Mouse (Mus musculus) embryonic facial prominence, embryonic 15.5 days (tissue): ENCODE data around the gene Copa. TPM values are rescaled to one million over a fixed set of nuclear protein-coding genes. Genes with fewer than 3 reads are reported as not detected.
A peak's percentile ranks its signal among the peaks of the same experiment; 100 is the strongest.

Experiments
- ATAC-seq: fragments of 200-750 bp; cut with Nextera tagmentation; 2 replicates; pipeline ENCODE4 v1.8.0; 2017; ENCODE audit warnings: low read depth, moderate TSS enrichment; ENCODE audit not compliant: insufficient number of reproducible peaks, low FRiP score, low TSS enrichment
- H3K27ac ChIP-seq: fragments of 300-500 bp; sonication (generic); replicated peaks from 2 replicates; pipeline ENCODE4 v1.5.1; 2015; ENCODE audit warnings: mild to moderate bottlenecking, inconsistent platforms
- H3K27me3 ChIP-seq: fragments of 300-500 bp; sonication (generic); 2 replicates; pipeline ENCODE4 v1.6.1; 2015; ENCODE audit warnings: inconsistent platforms
- H3K36me3 ChIP-seq: fragments of 300-500 bp; sonication (generic); 2 replicates; pipeline ENCODE4 v1.6.1; 2015; ENCODE audit warnings: mild to moderate bottlenecking, inconsistent platforms
- H3K4me1 ChIP-seq: fragments of 300-500 bp; sonication (generic); 2 replicates; pipeline ENCODE4 v1.6.1; 2015; ENCODE audit warnings: inconsistent platforms
- H3K4me2 ChIP-seq: fragments of 300-500 bp; sonication (generic); replicated peaks from 2 replicates; pipeline ENCODE4 v1.6.1; 2015; ENCODE audit warnings: mild to moderate bottlenecking, inconsistent platforms
- H3K4me3 ChIP-seq: fragments of 300-500 bp; sonication (generic); replicated peaks from 2 replicates; pipeline ENCODE4 v1.5.1; 2015; ENCODE audit warnings: mild to moderate bottlenecking, inconsistent platforms
- H3K9ac ChIP-seq: fragments of 300-500 bp; sonication (generic); 2 replicates; pipeline ENCODE4 v1.6.1; 2015; ENCODE audit warnings: inconsistent platforms
- H3K9me3 ChIP-seq: fragments of 300-500 bp; sonication (generic); replicated peaks from 2 replicates; pipeline ENCODE4 v1.6.1; 2016; ENCODE audit warnings: inconsistent platforms
- WGBS: fragments of 180-500 bp; shearing (Covaris S2); methylation state at CpG from one replicate; pipeline ENCODE4 v1.1.7; 2015; 5-methylcytosine and 5-hydroxymethylcytosine counted together
- polyA plus RNA-seq: library from polyadenylated mRNA; unstranded; fragments of >200 nt; fragmentation: Nextera tagmentation; extraction: Ambion mirVana; gene quantifications from 2 replicates; pipeline ENCODE4 v1.2.1, GENCODE M21; 2015

The Copa gene
- polyA plus RNA-seq, 1 experiment from 2014 or later: 235 TPM

- Histone ChIP-seq H3K9ac (peak within 1 kb of the TSS; percentile 94), H3K4me3 (peak within 1 kb of the TSS; percentile 86), H3K4me1 (peaks cover 13% of the 10 kb centered on the region), H3K9me3 (no peaks in the 10 kb centered on the region), H3K36me3 (peaks cover 55% of the 10 kb centered on the region), H3K4me2 (peak within 1 kb of the TSS; percentile 85), H3K27me3 (no peaks in the 10 kb centered on the region), H3K27ac (peak within 1 kb of the TSS; percentile 60; the same call in 1 of the 2 replicates)
- peak; percentile 94 for ATAC-seq
- 1% methylated on average over 42 of the region's 42 CpGs for WGBS
Observed at GRCm38 (mm10) chr1:172126376-172127347, 44.3 kb downstream of the Copa start, which contains the start of gene Pex19. Gene Pex19 (plus strand): TSS chr1:172126755.

DNA sequence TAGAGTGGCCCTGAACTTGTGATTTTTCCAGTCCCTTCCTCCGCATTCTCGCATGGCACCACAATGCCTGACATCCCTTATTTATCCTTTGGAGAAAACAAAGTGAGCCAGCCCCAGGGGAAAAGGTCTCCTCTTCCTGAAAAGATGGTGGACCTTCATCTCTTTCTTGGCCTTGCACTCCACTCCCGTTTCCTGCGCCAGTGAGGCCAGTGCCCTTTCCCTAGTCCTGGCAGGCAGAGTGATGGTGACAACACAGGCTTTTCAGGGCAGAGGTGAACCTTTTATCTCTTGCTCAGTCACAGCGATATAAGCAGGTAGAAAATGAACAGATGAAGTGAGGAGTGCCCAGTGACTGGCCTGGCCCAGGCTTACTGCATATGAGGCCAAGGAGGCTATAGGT, 45.2 kb downstream of the Copa start:
- no peaks in the 10 kb centered on the region for H3K9me3 ChIP-seq
- H3K27ac ChIP-seq: no peak overlapping the region
- peak overlapping the region; percentile 85 for H3K4me2 ChIP-seq
- no peaks in the 10 kb centered on the region for H3K27me3 ChIP-seq
- 37% methylated on average over 5 of the region's 5 CpGs for WGBS
- no peak for ATAC-seq
- peaks cover 54% of the 10 kb centered on the region for H3K36me3 ChIP-seq
- peak overlapping the region; percentile 94 for H3K9ac ChIP-seq
- H3K4me1 ChIP-seq: peaks cover 13% of the 10 kb centered on the region
- peak overlapping the region; percentile 86 for H3K4me3 ChIP-seq

GRCm38 (mm10) chr1:172128563-172128962, 46.2 kb downstream of the Copa start:
- no peaks in the 10 kb centered on the region for H3K9me3 ChIP-seq
- no peak overlapping the region for H3K9ac ChIP-seq
- H3K4me2 ChIP-seq: no peak overlapping the region
- no peak overlapping the region for H3K27ac ChIP-seq
- peaks cover 13% of the 10 kb centered on the region for H3K4me1 ChIP-seq
- H3K36me3 ChIP-seq: peaks cover 53% of the 10 kb centered on the region
- no peaks in the 10 kb centered on the region for H3K27me3 ChIP-seq
- 0 out of 2 replicates have a peak overlapping the region, but pooled peaks have one; percentile 86 for H3K4me3 ChIP-seq
- WGBS: 94% methylated on average over 15 of the region's 15 CpGs
- no peak for ATAC-seq

DNA sequence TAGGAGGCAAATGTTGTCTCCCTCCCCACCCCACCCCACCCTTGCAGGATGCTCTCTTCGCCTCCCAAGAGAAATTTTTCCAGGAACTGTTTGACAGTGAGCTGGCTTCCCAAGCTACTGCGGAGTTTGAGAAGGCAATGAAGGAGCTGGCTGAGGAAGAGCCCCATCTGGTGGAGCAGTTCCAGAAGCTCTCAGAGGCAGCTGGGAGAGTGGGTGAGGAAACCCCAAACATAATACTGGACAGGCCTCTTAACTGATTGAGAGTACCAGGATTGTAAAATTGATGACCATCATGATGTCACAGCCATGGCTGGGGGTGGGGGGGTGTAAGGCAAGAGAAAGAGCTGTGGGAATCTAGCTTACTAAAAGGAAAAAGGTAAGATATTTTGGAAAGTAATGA, 46.8 kb downstream of the Copa start:
- peaks cover 13% of the 10 kb centered on the region for H3K4me1 ChIP-seq
- H3K4me2 ChIP-seq: no peak overlapping the region
- H3K27me3 ChIP-seq: no peaks in the 10 kb centered on the region
- H3K9ac ChIP-seq: no peak overlapping the region
- H3K9me3 ChIP-seq: no peaks in the 10 kb centered on the region
- H3K36me3 ChIP-seq: peaks cover 54% of the 10 kb centered on the region
- no peak overlapping the region for H3K4me3 ChIP-seq
- no peak overlapping the region for H3K27ac ChIP-seq
- WGBS: 64% methylated on average over 2 of the region's 2 CpGs
- no peak for ATAC-seq

DNA sequence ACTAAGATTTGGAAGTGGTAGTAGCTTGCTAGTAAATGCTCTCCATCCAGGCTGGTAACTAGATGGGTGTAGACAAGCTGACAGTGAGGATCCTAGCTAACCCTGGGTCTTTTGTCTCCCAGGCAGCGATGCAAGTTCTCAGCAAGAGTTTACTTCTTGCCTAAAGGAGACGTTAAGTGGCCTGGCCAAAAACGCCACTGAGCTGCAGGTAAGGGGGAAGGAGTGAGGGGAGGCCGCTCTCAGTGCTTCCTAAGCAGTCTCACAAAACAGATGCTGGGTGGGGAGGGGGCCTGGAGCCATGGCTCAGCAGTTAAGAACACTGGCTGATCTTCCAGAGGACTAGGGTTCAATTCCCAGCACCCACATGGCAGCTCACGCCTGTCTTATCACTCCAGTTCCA, 47.5 kb downstream of the Copa start:
- no peak overlapping the region for H3K9ac ChIP-seq
- H3K36me3 ChIP-seq: peaks cover 61% of the 10 kb centered on the region
- no peaks in the 10 kb centered on the region for H3K9me3 ChIP-seq
- WGBS: 97% methylated on average over 5 of the region's 5 CpGs
- H3K4me1 ChIP-seq: peaks cover 13% of the 10 kb centered on the region
- no peaks in the 10 kb centered on the region for H3K27me3 ChIP-seq
- no peak overlapping the region for H3K4me3 ChIP-seq
- H3K27ac ChIP-seq: no peak overlapping the region
- no peak overlapping the region for H3K4me2 ChIP-seq
- ATAC-seq: no peak

GRCm38 (mm10) chr1:172132319-172132718, 50.0 kb downstream of the Copa start:
- whole genome bisulfite sequencing: 71% methylated on average over 7 of the region's 7 CpGs

DNA sequence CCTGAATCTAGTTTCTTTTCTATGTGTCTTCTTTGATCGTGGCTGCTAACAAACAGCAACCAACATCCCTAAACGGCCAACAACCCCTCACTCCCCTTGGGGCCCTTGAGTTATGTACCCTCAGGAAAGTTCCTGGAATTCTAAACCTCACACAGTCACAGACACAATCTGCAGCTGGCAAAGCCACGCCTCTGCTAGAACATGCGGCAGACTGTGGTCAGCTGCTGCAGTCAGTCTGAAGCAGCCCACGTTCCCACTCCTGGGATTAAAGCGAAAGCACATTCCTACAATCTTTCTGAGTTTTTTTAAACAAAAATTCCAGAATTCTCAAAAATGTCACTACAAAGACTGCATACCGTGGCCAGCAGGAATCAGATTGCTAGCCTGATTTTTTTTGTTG, 51.2 kb downstream of the Copa start:
- ATAC-seq: 0 out of 2 replicates have a peak, but pooled peaks have one; percentile 58
- 36% methylated on average over 7 of the region's 7 CpGs for WGBS
- peaks cover 68% of the 10 kb centered on the region for H3K36me3 ChIP-seq

More at GRCm38 (mm10) chr1:172132319-172132718, 50.0 kb downstream of the Copa start:
- Histone ChIP-seq H3K4me2 (no peak overlapping the region), H3K36me3 (peaks cover 71% of the 10 kb centered on the region), H3K27ac (no peak overlapping the region), H3K27me3 (no peaks in the 10 kb centered on the region), H3K4me1 (peaks cover 6% of the 10 kb centered on the region), H3K4me3 (no peak overlapping the region), H3K9me3 (no peaks in the 10 kb centered on the region), H3K9ac (no peak overlapping the region)
- ATAC-seq: peak; percentile 54; the same call in 1 of the 2 replicates

GRCm38 (mm10) chr1:172134072-172134471, 51.7 kb downstream of the Copa start:
- no peaks in the 10 kb centered on the region for H3K27me3 ChIP-seq
- peaks cover 64% of the 10 kb centered on the region for H3K36me3 ChIP-seq
- no peaks in the 10 kb centered on the region for H3K9me3 ChIP-seq
- 60% methylated on average over 4 of the region's 4 CpGs for WGBS
- H3K4me1 ChIP-seq: no peaks in the 10 kb centered on the region; the same call in 1 of the 2 replicates
- H3K9ac ChIP-seq: no peak overlapping the region
- no peak overlapping the region for H3K4me3 ChIP-seq
- peak overlapping the region; percentile 72 for H3K27ac ChIP-seq
- no peak overlapping the region for H3K4me2 ChIP-seq
- no peak for ATAC-seq

More for the DNA sequence above, 51.2 kb downstream of the Copa start:
- H3K27ac ChIP-seq: peak overlapping the region; percentile 72
- no peaks in the 10 kb centered on the region; the same call in 1 of the 2 replicates for H3K4me1 ChIP-seq
- H3K27me3 ChIP-seq: no peaks in the 10 kb centered on the region
- H3K9ac ChIP-seq: no peak overlapping the region
- no peaks in the 10 kb centered on the region for H3K9me3 ChIP-seq
- no peak overlapping the region for H3K4me2 ChIP-seq
- H3K4me3 ChIP-seq: no peak overlapping the region

DNA sequence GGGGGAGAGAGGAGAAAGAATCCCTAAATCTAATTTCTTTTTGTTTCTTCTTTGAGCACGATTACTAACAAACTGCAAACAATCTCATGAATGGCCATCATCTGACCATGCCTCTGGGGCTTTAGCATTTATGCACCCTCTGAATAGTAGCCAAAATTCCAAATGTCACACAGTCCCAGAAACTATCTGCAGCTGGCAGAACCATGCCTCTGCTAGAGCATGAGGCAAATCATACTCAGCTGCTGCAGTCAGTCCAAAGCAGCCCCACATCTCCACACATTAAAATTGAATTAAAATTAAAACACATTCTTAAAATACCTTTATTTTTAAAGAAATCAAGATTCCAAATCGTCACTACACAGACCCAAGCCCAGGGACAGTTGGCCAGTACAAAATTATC, 57.8 kb downstream of the Copa start:
- H3K4me2 ChIP-seq: no peak overlapping the region
- H3K9me3 ChIP-seq: no peaks in the 10 kb centered on the region
- H3K36me3 ChIP-seq: peaks cover 6% of the 10 kb centered on the region
- no peaks in the 10 kb centered on the region for H3K27me3 ChIP-seq
- H3K4me1 ChIP-seq: peaks cover 3% of the 10 kb centered on the region; the same call in 1 of the 2 replicates
- no peak; the same call in 1 of the 2 replicates for ATAC-seq
- H3K9ac ChIP-seq: no peak overlapping the region
- H3K27ac ChIP-seq: no peak overlapping the region
- H3K4me3 ChIP-seq: no peak overlapping the region
- 54% methylated on average over 2 of the region's 2 CpGs for WGBS

DNA sequence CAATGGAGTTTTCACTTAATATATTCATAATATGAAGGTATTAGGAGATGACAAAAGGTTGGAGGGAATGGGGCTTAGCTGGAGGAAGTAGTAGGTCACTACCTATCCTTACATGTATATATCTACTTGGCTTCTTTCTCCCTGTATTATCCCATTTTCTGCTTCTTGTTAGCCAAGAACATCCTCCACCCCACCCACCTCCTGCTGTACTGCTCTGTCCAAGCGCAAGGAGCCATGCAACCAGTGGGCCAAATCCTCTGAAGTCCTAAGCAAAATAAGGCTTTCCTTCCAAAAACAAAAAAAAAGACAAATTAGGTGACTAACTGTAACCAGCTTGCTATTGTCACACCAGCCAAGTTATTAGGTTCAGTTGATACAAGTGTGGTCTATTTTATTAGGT, 58.5 kb downstream of the Copa start:
- no peak for ATAC-seq
- no peak overlapping the region for H3K9ac ChIP-seq
- WGBS: 89% methylated on average over 1 of the region's 1 CpGs

GRCm38 (mm10) chr1:172141529-172141928, 59.2 kb downstream of the Copa start:
- Histone ChIP-seq H3K4me3 (no peak overlapping the region), H3K27ac (no peak overlapping the region), H3K4me1 (peaks cover 3% of the 10 kb centered on the region; the same call in 1 of the 2 replicates), H3K27me3 (no peaks in the 10 kb centered on the region), H3K4me2 (no peak overlapping the region), H3K9ac (no peak overlapping the region), H3K9me3 (no peaks in the 10 kb centered on the region), H3K36me3 (no peaks in the 10 kb centered on the region)
- 63% methylated on average over 3 of the region's 3 CpGs for WGBS
- no peak for ATAC-seq

More for the DNA sequence above, 58.5 kb downstream of the Copa start:
- Histone ChIP-seq H3K27ac (no peak overlapping the region), H3K9me3 (no peaks in the 10 kb centered on the region), H3K4me3 (no peak overlapping the region), H3K36me3 (peaks cover 1% of the 10 kb centered on the region; the same call in 1 of the 2 replicates), H3K4me1 (peaks cover 3% of the 10 kb centered on the region; the same call in 1 of the 2 replicates), H3K4me2 (no peak overlapping the region), H3K27me3 (no peaks in the 10 kb centered on the region)
